Mouse (Mus musculus): ENCODE measurements at regions not wholly inside any gene's neighbourhood (a gene's known extent, or its start where the extent isn't known, plus 50 kb on each side); places are given as distances from the start of the nearest gene placed in this dataset.

- DNase-seq (ENCODE audit: low spot score in 2 of 2) = no peak
Measured at GRCm38 (mm10) chr14:73730796-73731195, 69.8 kb downstream of the Gm21750 start.

GRCm38 (mm10) chr14:73732161-73732560, 71.1 kb downstream of the Gm21750 start:
- no peak for DNase-seq (ENCODE audit: low spot score in 2 of 2)

- DNase-seq (ENCODE audit: low spot score in 2 of 2) = no peak
Measured at GRCm38 (mm10) chr14:73750790-73751189, 89.8 kb downstream of the Gm21750 start.

GRCm38 (mm10) chr14:73759986-73760385, 99.0 kb downstream of the Gm21750 start:
- no peak for DNase-seq (ENCODE audit: low spot score in 2 of 2)

GRCm38 (mm10) chr14:73772964-73773363, 111.9 kb downstream of the Gm21750 start:
- no peak for DNase-seq (ENCODE audit: low spot score in 2 of 2)

- DNase-seq (ENCODE audit: low spot score in 2 of 2) = no peak
Measured at GRCm38 (mm10) chr14:73773810-73774209, 112.8 kb downstream of the Gm21750 start.

GRCm38 (mm10) chr14:73776066-73776465, 115.0 kb downstream of the Gm21750 start:
- DNase-seq (ENCODE audit: low spot score in 2 of 2) = no peak

GRCm38 (mm10) chr14:73807169-73807568, 146.1 kb downstream of the Gm21750 start:
- no peak for DNase-seq (ENCODE audit: low spot score in 2 of 2)

- DNase-seq (ENCODE audit: low spot score in 2 of 2) = no peak
Measured at GRCm38 (mm10) chr14:73838890-73839289, 177.9 kb downstream of the Gm21750 start.

- no peak for DNase-seq (ENCODE audit: low spot score in 2 of 2)
Measured at GRCm38 (mm10) chr14:73861782-73862181, 200.8 kb downstream of the Gm21750 start.

GRCm38 (mm10) chr14:73874337-73874736, 213.3 kb downstream of the Gm21750 start:
- no peak for DNase-seq (ENCODE audit: low spot score in 2 of 2)

GRCm38 (mm10) chr14:73875916-73876315, 214.9 kb downstream of the Gm21750 start:
- DNase-seq (ENCODE audit: low spot score in 2 of 2) = no peak

GRCm38 (mm10) chr14:73878267-73878666, 217.2 kb downstream of the Gm21750 start:
- DNase-seq (ENCODE audit: low spot score in 2 of 2) = no peak

- DNase-seq (ENCODE audit: low spot score in 2 of 2) = no peak
Measured at GRCm38 (mm10) chr14:73878866-73879419, 217.9 kb downstream of the Gm21750 start.

GRCm38 (mm10) chr14:73891451-73891850, 230.4 kb downstream of the Gm21750 start:
- no peak for DNase-seq (ENCODE audit: low spot score in 2 of 2)

GRCm38 (mm10) chr14:73894844-73895243, 233.8 kb downstream of the Gm21750 start:
- no peak for DNase-seq (ENCODE audit: low spot score in 2 of 2)

- no peak for DNase-seq (ENCODE audit: low spot score in 2 of 2)
Measured at GRCm38 (mm10) chr14:73895266-73895665, 234.2 kb downstream of the Gm21750 start.

- no peak for DNase-seq (ENCODE audit: low spot score in 2 of 2)
Measured at GRCm38 (mm10) chr14:73899078-73899477, 238.1 kb downstream of the Gm21750 start.

- DNase-seq (ENCODE audit: low spot score in 2 of 2) = no peak
Measured at GRCm38 (mm10) chr14:73902085-73902713, 241.2 kb downstream of the Gm21750 start.

GRCm38 (mm10) chr14:73913756-73914448, 252.9 kb downstream of the Gm21750 start:
- DNase-seq (ENCODE audit: low spot score in 2 of 2) = no peak

GRCm38 (mm10) chr14:73915990-73916389, 255.0 kb downstream of the Gm21750 start:
- no peak for DNase-seq (ENCODE audit: low spot score in 2 of 2)

- DNase-seq (ENCODE audit: low spot score in 2 of 2) = no peak
Measured at GRCm38 (mm10) chr14:73931095-73931494, 270.1 kb downstream of the Gm21750 start.

GRCm38 (mm10) chr14:73947316-73947715, 286.3 kb downstream of the Gm21750 start:
- DNase-seq (ENCODE audit: low spot score in 2 of 2) = no peak

All from adrenal gland, postnatal 4 days (tissue).